Mouse (Mus musculus): ENCODE measurements around the gene Ldah.
"Not testable (repeated sequence)": the region's sequence is repeated elsewhere in the genome, so short reads cannot be mapped to it uniquely, and the experiment has no call there.

Ldah gene

DNA sequence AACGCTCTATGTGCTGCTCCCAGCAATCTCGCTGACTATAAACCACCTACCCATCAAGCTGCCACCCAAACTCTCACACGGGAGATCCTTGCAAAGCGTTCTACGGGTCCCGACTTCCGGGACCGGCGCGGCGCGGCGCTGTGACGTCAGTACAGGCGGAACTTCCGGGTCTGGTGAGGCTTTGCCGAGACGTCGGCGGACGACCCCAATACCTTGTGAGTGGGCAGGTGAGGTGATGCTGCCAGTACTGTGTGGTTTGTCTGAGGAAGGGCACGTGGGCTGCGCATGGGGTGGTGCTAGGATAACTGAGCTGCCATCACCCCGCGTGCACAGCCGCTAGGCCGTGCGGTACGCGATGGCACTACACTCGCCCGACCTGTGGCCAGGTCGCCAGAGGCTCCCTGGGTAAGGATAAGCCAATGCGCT, at the start of gene Ldah:
TSS of gene Ldah (plus strand) at position 130 of the 426 bp plus-strand sequence.
- DNase-seq (ENCODE audit: low read depth), result peak; percentile 89

DNA sequence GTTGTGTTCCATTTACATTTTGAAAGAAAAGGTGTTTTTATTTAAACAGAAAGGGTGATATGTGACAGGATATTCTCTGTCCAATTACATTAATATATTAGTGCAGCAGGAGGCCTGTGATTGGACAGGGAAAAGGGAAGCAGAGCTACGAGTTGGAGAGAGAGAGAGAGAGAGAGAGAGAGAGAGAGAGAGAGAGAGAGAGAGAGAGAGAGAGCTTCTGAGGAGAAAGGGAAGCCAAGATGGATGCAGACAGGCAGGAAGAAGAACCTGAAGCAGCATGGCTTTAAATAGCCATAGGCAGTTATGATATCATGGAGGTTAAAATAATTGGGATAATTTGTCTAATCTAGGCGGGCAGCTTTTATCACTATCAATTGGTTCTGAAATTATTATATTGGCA, 40.2 kb upstream of the Ldah start:
- DNase-seq (ENCODE audit: low read depth), result no peak

DNA sequence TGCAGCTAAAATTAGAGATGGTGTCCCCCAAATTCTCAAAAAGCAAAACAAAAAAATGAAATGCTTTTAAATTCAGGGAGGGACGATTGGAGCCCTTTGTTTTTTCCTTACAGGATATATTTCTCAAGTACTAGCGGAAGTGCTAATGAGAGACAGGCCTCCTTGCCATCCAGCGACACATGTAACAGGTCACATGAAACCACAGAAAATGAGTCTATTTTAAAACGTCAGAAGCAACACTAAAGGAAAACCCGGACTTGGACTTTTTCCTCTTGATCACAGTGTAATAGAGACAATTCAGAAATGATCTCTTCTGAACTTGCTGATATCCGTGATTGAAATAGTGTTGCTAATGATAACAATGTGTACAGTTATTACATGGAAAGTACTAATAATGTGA, 27.0 kb upstream of the Ldah start:
- DNase-seq (ENCODE audit: low read depth), result peak; percentile 52

DNA sequence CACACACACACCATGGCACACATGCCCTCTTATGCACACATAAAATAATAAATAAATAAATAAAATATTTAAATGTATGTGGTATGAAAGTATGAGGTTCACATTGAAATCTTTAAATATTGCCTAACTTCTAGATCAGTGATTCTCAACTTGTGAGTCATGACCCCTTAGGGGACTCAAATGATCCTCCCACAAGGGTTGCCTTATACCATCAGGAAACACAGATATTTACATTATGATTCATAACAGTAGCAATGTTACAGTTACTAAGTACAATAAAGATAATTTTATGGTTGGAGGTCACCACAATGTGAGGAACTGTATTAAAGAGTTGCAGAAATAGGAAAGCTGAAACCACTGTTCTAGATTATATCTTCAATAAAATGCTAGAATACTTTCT, 26.2 kb upstream of the Ldah start:
- peak; percentile 82 for DNase-seq (ENCODE audit: low read depth)

DNA sequence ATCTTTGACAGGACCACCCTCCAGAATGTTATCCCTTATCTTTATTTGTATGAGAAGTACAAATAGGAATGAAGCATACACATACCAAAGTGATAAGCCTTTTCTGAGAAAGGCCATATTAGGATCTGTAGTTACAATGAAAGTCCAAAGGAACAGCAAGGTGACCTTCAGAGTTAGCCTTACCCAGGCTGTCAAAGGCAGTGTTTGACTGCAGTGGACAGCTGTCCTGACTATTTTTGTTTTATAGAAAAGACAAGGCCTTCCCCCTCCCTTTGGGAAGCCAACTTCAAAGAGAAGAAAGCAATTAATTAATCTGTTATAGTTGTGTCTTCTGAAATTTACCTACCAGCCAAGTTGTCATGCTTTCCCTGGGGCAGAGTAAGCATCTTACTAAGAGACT, 23.4 kb upstream of the Ldah start:
- DNase-seq (ENCODE audit: low read depth), result no peak

DNA sequence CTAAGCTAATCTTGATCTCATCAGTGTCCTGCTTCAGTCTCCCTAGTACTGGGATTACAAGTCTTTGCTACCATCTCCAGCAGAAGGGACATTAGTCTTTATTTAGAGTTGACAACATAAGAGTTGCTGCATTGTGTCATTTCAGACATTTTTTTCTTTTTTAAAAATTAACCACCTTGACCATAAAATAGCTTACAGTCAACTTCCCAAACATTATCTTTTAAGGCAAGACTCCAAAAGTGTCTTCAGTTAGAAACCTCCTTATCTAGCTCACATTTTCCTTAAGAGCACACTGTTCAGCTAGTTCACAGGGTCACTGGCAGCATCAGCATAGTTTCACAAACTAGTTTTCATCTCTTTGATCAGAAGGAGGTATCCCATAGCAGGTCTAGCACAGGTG, 19.7 kb upstream of the Ldah start:
- no peak for DNase-seq (ENCODE audit: low read depth)

DNA sequence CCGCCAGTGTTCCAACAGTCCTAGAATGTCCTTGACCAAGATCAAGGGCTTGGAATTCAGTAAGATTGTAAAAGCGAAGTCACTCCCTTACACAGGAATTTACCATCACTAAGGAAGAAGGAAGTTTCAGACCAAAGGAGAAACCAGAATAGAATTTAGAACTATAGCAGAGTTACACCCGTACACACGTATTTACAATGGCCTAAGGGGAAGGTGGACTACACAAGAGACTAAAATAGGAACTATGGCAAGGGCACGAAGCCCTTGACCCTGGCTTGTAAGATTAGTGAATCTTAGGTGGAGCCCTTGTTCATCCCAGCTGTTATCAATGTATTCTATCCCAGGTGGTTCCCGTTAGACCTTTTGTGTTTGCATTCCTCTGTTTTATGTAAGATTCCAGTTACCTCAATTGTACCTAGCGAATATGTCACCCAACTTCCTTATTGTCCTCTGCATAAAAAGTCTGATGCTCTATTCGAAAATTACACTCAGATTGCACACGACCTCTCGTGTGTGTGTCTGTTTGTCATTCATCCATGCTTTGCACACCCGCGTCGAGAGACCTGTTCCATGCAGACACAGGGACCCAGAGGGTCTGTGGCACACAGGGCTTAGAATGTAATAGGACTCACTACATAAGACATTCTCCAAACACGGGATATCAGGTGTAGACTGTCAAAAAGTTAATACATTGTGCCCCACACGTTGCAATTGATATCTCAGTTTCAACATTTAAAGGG, 18.9 kb upstream of the Ldah start:
- DNase-seq (ENCODE audit: low read depth), result not testable (repeated sequence)

DNA sequence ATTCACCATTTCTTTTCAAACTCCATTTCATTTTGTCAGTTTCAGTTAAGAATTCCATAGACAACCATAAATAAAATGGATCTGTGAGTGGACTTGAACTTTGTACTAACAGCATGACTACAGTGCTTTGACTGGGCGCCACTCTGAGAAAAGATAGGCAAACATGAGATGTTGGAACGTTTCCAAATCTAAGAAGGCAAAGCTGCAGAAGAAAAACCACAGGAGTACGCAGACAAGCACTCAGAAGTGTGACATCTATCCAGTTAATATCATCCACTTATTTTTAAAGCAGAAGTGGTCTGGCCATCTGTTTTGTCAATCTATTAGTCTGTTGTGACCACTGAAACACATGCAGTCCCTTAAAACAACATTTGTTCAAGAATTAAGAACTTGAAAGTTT, 18.2 kb upstream of the Ldah start:
- DNase-seq (ENCODE audit: low read depth), result peak; percentile 56

DNA sequence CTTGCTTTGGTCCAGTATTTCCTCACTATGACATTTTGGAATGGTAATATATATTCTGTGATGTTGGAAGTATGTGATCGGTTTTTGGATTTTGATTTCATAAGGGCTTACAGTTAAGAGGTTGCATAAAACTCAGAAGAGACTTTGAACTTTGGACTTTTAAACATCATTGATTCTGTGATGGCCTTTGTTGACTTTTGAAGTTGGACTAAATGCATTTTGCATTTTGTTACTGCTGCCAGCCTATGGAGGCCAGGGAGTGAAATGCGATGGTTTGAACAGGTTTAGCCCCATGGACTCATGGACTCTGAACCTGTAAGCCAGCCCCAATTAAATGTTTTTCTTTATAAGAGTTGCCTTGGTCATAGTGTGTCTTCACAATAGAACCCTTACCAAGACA, 2.2 kb upstream of the Ldah start:
- no peak for DNase-seq (ENCODE audit: low read depth)

DNA sequence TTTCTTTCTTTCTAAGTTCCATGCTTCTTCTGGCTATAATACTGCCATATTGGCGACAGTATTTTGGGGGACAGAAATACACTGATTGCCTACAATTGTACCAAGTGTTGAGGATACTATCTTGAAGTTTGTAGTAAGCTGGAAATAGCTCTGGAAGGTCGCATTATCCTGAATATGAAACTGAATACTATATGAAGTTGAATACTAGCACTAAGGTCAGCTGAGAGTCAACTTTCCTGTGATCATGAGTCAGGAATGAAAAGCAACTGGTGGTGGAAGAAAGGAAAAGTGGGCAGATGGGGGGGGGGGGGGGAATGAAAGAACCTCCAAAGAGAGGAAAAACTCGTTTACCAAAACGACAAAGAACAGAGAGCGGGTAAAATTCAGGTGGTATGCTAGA, 329 bp upstream of the Ldah start:
- no peak for DNase-seq (ENCODE audit: low read depth)

DNA sequence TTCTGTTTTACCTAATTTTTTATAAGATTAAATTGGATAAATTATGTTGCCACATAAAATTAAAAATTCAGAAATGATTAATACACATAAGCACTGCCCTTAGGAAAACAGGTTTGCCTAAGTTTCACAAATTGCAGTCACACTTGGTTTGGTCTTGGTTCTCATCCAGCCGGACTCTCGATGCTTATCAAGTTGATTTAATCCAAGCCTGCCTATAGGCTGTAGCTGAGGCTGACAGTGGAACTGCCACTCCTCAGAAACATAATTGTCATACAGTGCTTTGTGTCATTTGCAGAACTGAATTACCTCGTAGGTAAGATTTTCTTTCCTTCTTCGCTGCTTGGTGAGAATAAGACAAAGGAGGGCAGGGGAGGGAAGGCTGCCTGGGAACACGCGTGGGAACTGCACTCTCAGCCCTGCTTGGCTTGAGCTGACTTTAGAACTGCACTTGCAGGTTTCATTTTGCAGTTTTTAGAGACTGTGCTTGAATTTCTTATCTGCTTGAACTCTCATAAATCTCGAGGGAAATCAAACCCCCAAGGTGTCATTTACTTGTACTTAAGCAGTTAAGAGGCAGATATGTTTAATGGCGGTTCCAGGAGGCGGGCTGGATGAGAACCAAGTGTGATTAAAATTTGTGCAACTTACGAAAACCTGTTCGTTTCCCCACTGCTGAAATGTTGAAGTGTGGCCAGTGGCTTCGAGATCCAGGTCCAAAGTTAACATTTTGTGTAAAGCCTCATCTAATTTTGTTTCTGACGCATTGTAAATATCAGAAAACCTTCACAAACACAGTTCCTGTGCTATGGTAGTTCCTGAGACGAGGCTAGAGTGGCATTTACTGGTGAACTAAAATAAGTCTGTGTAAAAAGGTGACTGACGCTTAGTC, 8.7 kb downstream of the Ldah start:
- no peak for DNase-seq (ENCODE audit: low read depth)

DNA sequence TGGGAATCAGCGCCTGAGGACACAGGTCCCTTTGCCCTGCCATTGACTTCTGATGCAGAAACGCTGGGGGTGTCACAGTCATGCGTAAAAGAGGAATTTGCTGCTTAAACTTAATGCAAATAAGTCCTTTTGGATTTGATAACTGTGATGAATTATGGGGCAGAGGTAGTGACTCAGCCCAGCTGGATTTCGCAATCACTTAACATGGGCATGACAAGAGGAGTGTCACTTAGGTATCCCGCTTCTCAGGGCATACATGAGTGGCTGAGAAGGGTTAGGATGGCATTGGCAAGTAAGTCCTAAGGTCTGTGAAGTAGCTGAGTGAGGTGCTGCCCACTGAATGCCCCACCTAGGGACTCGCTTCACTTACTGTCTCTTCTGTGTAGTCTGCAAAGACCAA, 15.1 kb downstream of the Ldah start:
- peak; percentile 86 for DNase-seq (ENCODE audit: low read depth)

DNA sequence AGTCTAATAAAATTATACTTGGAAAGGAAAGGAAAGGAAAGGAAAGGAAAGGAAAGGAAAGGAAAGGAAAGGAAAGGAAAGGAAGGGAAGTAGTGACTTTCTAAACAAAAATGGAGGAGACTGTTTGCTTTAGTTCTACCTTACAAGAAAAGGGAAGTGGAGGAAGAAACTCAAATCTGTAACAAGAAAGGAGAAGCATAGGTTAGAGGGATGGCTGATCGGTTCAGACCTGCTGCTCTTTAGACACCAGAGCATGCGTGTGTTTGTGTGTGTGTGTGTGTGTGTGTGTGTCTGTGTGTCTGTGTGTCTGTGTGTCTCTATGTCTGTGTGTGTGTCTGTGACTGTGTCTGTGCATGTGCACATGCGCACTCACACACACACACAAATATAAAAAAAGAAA, 23.2 kb downstream of the Ldah start:
- DNase-seq (ENCODE audit: low read depth), result no peak

DNA sequence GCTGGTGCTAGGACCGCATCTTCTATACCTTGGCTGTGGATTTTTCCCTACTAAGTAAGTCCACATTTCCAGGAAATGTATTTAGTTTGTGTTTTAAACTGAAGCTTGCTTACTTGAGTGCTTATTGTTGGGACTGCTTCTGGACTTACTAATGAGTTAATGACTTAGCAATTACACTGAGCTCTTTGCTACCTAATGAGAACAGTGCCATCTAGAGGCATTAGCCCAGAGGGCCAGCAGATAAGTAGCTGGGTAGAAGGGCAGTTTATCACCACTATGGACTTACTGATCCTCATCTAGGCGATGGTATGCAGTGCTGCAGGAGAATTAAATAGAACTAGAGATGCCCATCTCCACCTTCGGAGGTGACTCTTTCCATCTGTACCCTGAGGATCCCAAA, 24.8 kb downstream of the Ldah start:
- DNase-seq (ENCODE audit: low read depth), result peak; percentile 69

DNA sequence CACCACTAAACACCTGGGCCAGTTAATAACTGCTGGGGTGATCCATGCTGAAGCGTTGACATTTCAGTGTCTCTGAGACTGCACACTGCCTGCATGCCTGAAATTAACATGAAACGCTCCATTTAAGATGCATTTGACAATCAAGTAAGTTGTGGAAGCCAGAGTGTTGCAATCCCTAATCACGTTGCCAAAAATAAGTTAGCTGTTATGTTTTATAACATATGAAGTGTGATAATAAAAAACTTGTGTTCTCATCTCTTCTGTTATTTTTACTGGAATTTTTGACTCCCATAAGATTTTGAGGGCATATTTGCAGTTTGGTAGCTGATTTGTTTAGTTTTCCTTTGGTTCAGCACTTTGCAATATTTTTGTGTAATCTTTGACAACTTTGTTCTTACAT, 34.3 kb downstream of the Ldah start:
- DNase-seq (ENCODE audit: low read depth), result no peak

DNA sequence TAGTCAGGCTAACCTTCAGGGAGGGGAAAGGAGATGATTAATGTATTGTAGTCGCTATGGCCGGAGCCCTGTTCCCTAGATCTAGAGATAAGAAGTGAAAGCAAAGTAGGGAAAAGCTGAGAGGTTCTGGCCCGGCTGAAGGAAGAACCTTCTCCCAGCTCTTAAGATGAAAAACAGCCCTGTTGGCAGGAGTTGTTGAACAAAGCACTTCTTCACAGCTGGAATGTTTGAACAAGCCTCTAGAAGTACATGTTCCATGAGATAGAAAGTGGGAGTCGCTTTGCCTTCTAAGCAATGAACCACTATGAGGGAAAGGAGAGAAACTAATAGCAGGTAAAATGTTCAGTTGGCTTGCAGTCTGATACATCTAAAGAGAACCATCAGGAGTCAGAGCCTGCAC, 36.8 kb downstream of the Ldah start:
- no peak for DNase-seq (ENCODE audit: low read depth)

DNA sequence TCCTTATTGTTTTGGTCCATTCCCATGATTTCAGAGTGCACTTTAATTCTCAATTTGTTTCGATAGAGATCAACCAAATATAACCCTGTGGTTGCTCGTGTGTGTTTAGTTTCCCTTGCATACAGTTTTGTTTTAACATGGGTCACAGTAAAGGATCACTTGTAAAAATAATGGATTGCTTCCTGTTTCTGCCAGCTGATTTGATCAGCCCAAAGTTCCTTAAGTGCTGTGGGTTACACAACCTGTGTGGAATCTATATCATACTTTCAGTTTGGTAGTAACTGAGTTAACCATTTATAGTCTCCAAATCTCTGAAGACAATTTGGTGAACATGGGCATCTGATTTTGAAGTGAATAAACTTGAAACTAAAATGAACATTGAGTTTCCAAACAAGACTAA, 52.4 kb downstream of the Ldah start:
- peak; percentile 20 for DNase-seq (ENCODE audit: low read depth)

DNA sequence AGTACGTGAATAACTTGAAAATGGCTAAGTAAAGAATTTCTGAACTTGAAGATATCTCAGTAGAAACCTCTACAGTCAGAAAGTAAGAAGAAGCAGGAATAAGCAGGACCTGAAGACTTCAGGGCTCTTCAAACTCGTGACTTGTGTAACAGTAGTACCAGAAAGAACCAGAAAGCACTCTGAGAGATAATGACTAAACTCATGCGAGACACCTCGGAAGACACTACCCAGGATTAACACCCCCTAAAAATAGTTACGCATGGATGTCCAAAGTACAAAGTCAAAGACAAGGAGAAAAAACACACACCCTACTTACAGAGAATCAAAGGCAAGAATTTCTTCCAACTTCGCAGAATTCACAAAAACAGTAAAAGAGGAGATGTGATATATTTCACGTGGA, 58.4 kb downstream of the Ldah start:
- DNase-seq (ENCODE audit: low read depth), result no peak

DNA sequence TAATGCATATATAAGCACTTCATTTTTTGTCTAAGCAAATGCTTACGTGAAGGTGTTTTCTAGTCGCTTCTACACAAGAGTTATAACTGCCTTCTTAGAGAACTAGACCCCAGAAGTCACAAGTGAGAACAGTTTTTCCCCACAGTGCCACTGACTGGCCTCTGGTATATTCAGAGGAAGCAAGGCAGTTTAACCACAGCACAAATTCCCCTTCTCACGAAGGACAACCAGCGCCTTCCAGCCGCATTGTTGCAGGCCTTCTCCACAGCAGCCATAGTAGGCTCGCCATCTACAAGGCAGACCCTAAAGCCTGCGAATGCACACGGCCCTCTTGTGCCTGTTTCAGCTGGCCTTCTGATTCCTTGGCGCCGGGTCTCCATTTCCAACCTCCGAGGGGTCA, 61.7 kb downstream of the Ldah start:
- DNase-seq (ENCODE audit: low read depth), result peak; percentile 9

DNA sequence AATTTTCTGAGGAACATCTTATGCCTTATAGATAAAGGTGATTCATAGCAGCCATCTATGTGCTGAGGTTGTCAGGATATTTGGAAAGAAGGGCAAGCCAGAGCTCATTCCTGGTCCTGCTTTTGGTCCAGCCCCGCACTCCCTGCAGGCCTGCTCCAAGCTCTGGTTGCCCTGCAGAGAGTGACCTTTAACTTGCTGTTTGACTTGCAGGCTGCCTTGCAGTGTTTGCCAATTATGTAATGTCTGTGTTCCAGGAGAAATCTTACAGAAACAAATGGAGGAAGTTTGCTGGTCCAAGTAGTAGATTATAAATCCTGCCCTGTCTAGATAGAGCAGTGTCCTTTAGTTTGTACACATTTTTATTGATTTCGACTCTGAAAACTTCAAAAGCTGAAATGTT, 63.5 kb downstream of the Ldah start:
- DNase-seq (ENCODE audit: low read depth), result no peak

DNA sequence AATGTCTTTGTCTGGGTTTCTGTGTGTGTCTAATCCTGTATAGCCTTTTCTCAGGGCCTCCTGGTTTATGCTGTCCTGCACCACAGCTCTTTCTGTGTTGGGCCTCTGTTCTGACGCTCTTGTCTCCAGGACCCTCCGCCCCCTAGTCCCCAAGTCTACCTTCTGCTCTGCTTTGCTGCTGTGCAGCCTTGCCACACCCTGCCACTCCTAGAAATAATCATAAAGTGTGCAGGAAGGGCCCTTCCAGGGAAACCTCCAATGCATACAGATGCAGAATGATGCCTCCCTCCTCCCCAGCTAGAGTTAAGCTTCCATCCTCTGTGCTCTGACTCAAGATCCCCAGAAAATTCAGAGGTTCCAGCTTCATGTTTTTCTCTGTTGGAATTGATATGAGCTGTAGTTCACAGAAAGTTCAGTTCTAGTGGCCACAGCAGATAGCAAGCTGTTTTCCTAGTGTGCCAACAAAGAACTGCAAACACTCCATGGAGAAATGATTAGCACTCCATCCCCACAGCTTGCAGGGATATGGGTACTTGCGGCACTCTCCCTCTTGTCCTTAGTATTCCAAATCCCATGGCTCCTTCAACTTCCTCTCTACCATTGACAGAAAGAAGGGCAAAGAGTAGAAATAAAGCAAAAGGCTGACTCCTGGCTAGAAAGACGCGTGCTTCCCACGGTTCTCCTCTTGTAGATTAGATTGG, 65.7 kb downstream of the Ldah start:
- DNase-seq (ENCODE audit: low read depth), result no peak

DNA sequence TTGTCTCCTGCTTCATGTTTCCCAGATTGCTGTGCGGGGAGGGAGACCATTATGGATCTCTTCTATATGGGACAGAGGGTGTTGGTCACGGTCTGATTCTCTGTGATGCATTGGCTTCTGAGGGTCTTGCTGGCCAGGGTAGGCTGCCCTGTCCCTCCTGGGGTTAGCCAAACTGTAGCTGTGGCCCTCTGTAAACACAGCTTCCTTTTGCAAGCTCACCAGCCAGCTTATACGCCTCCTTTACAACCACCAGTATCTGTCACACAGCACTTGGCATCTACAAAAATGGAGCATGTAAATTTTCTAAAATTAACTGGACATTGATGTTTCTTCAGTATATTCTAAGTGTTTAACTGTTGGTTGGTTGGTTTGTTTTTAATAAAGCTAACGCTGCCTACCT, 67.5 kb downstream of the Ldah start:
- no peak for DNase-seq (ENCODE audit: low read depth)
